Comparison of ENCODE assay signal across 8 mouse cellular contexts in genomic region chr11:117936202-117936601, GRCm38 (mm10). TPM values are rescaled to one million over a fixed set of nuclear protein-coding genes. Genes with fewer than 3 reads are reported as not detected.
DNase-seq lines count a peak whose midpoint lies in the region; ATAC-seq lines count a peak whose summit lies in the region.

No protein-coding gene starts in this region.

- peak; percentile 61 for DNase-seq in adrenal gland, postnatal 14 days
- no peak for DNase-seq in adrenal gland, adult 8-10 months
- DNase-seq in cerebellum, adult 18-20 months = peak; percentile 50 to 56
- DNase-seq in heart, postnatal 14 days = peak; percentile 73 to 81
- peak; percentile 67 to 68 for DNase-seq in urinary bladder, adult 18-20 months (ENCODE audit: low spot score in 2 of 2)
- no peak for DNase-seq in frontal cortex, adult 2 months (ENCODE audit: extremely low spot score in 1 of 2, low spot score in 1 of 2)
- no peak for DNase-seq in c-Kit-positive CD71-positive TER-119-positive erythroid progenitor cells, embryonic 14.5 days (ENCODE audit: low spot score)

- H3K9ac ChIP-seq in liver, embryonic 15.5 days = no peak overlapping the region

- ATAC-seq in liver, embryonic 15.5 days (ENCODE audit: insufficient read depth) = 0 out of 2 replicates have a peak, but pooled peaks have one; percentile 33

- 41% methylated on average over 8 of the region's 8 CpGs for WGBS in liver, embryonic 15.5 days (ENCODE audit: insufficient replicate concordance)

- H3K9me3 ChIP-seq in liver, embryonic 15.5 days (replicated peaks) = no peaks in the 10 kb centered on the region

- H3K27ac ChIP-seq in liver, embryonic 15.5 days (replicated peaks) = no peak overlapping the region

- intact Hi-C loops in heart, postnatal 14 days (cut with DNase I) = loop anchor here (2.0 kb wide), 1 partner anchor 29 kb away; no protein-coding TSS in a partner anchor

- no peak overlapping the region for H3K4me3 ChIP-seq in liver, embryonic 15.5 days (replicated peaks)

- H3K27me3 ChIP-seq in liver, embryonic 15.5 days = peaks cover 70% of the 10 kb centered on the region

- H3K4me2 ChIP-seq in liver, embryonic 15.5 days = no peak overlapping the region

- H3K36me3 ChIP-seq in liver, embryonic 15.5 days (replicated peaks) = no peaks in the 10 kb centered on the region

- H3K4me1 ChIP-seq in liver, embryonic 15.5 days (replicated peaks) = peaks cover 36% of the 10 kb centered on the region

RNA-seq across cellular contexts. Expression of gene Socs3, which starts 33.6 kb away (rescaled TPM):
- 4.8 and 6.5 TPM in 2 replicates for total RNA-seq in adrenal gland, postnatal 14 days (2021)
- total RNA-seq in adrenal gland, adult 8-10 months (2022) = 10 to 100 TPM in 1 of 4 experiments, 1 to 10 TPM in 3; 4.4 to 14.6 (median 5.4) TPM
- total RNA-seq in heart, postnatal 14 days (2021) = 1 to 10 TPM; 4.1 to 5.1 TPM
- polyA plus RNA-seq in liver, embryonic 15.5 days (2015; fragmentation: Nextera tagmentation; extraction: Ambion mirVana) = 7.3 and 7.5 TPM in 2 replicates
- 4.5 and 5.8 TPM in 2 replicates for polyA plus RNA-seq in frontal cortex, adult 2 months (2012; rRNA removed)

RNA-seq across cellular contexts. Expression of gene Pgs1, which starts 49.9 kb away (rescaled TPM):
- total RNA-seq in adrenal gland, postnatal 14 days (2021) = 32.9 and 39.2 TPM in 2 replicates
- 10 to 100 TPM; 52.7 to 76.9 (median 68.2) TPM for total RNA-seq in adrenal gland, adult 8-10 months (2022)
- 10 to 100 TPM; 20.5 to 22.3 TPM for total RNA-seq in heart, postnatal 14 days (2021)
- 14.6 and 17.6 TPM in 2 replicates for polyA plus RNA-seq in liver, embryonic 15.5 days (2015; fragmentation: Nextera tagmentation; extraction: Ambion mirVana)
- polyA plus RNA-seq in frontal cortex, adult 2 months (2012; rRNA removed) = 69.6 and 74.3 TPM in 2 replicates

Comparison
In these comparisons a context has a peak if more than half of its experiments do, and no peak if none do; other contexts are left out.
1. DNase-seq: peak in adrenal gland, postnatal 14 days (single experiment), cerebellum, adult 18-20 months (2 of 2), heart, postnatal 14 days (2 of 2) and urinary bladder, adult 18-20 months (2 of 2); none in adrenal gland, adult 8-10 months (single experiment), frontal cortex, adult 2 months (0 of 2) and c-Kit-positive CD71-positive TER-119-positive erythroid progenitor cells, embryonic 14.5 days (single experiment).